Mouse (Mus musculus): ENCODE data around the gene Gm11554. TPM values are rescaled to one million over a fixed set of nuclear protein-coding genes. Genes with fewer than 3 reads are reported as not detected.

The Gm11554 gene
- not detected for polyA plus RNA-seq (2014; fragmentation: Illumina TruSeq; extraction: RNeasy Lipid Tissue Mini Kit (QIAGEN cat#74804))

GRCm38 (mm10) chr11:99804346-99804745 lies at the start of gene Gm11554:
Gm11554 (minus strand) TSS chr11:99804446.

GRCm38 (mm10) chr11:99851508-99851907 lies 47.3 kb upstream of the Gm11554 start, which contains the start of gene Krtap4-16:
Krtap4-16 (minus strand) TSS chr11:99851608.

GRCm38 (mm10) chr11:99837966-99838365 lies 33.7 kb upstream of the Gm11554 start, which contains the start of gene 2300003K06Rik:
2300003K06Rik (minus strand) TSS chr11:99838066.

GRCm38 (mm10) chr11:99815566-99815965 lies 11.3 kb upstream of the Gm11554 start, which contains the start of gene Gm11564:
Gm11564 (minus strand) TSS chr11:99815666.

GRCm38 (mm10) chr11:99809792-99810191 lies 5.5 kb upstream of the Gm11554 start, which contains the start of gene Krtap4-13:
Krtap4-13 (minus strand) TSS chr11:99809892.

GRCm38 (mm10) chr11:99798832-99799231 lies 5.4 kb downstream of the Gm11554 start, which contains the start of gene Gm11569:
Gm11569 (minus strand) TSS chr11:99798932.

GRCm38 (mm10) chr11:99793367-99793766 lies 10.9 kb downstream of the Gm11554 start, which contains the start of gene Gm11596:
Gm11596 (minus strand) TSS chr11:99793467.

GRCm38 (mm10) chr11:99784900-99785299 lies 19.3 kb downstream of the Gm11554 start, which contains the start of gene Krtap4-9:
Krtap4-9 (plus strand) TSS chr11:99785200.

GRCm38 (mm10) chr11:99780604-99781003 lies 23.6 kb downstream of the Gm11554 start, which contains the start of gene Krtap4-8:
Krtap4-8 (minus strand) TSS chr11:99780704.

GRCm38 (mm10) chr11:99772813-99773212 lies 31.4 kb downstream of the Gm11554 start, which contains the start of gene Gm11595:
Gm11595 (minus strand) TSS chr11:99772913.

Other genes with a start within 250 kb of the Gm11554 start
- gene Krtap3-2, start 247.6 kb downstream of the Gm11554 start, polyA plus RNA-seq (2014; fragmentation: Illumina TruSeq; extraction: RNeasy Lipid Tissue Mini Kit (QIAGEN cat#74804)) = not detected
- gene Gm11939, start 245.0 kb downstream of the Gm11554 start, polyA plus RNA-seq (2014; fragmentation: Illumina TruSeq; extraction: RNeasy Lipid Tissue Mini Kit (QIAGEN cat#74804)) = not detected
- gene Krtap3-1, start 237.8 kb downstream of the Gm11554 start, polyA plus RNA-seq (2014; fragmentation: Illumina TruSeq; extraction: RNeasy Lipid Tissue Mini Kit (QIAGEN cat#74804)) = not detected
- not detected for gene Krtap1-5, start 223.4 kb downstream of the Gm11554 start, polyA plus RNA-seq (2014; fragmentation: Illumina TruSeq; extraction: RNeasy Lipid Tissue Mini Kit (QIAGEN cat#74804))
- not detected for gene Krtap1-4, start 220.8 kb downstream of the Gm11554 start, polyA plus RNA-seq (2014; fragmentation: Illumina TruSeq; extraction: RNeasy Lipid Tissue Mini Kit (QIAGEN cat#74804))
- not detected for gene Krtap1-3, start 213.1 kb downstream of the Gm11554 start, polyA plus RNA-seq (2014; fragmentation: Illumina TruSeq; extraction: RNeasy Lipid Tissue Mini Kit (QIAGEN cat#74804))
- not detected for gene Krtap9-3, start 206.3 kb downstream of the Gm11554 start, polyA plus RNA-seq (2014; fragmentation: Illumina TruSeq; extraction: RNeasy Lipid Tissue Mini Kit (QIAGEN cat#74804))
- not detected for gene Gm11938, start 201.1 kb downstream of the Gm11554 start, polyA plus RNA-seq (2014; fragmentation: Illumina TruSeq; extraction: RNeasy Lipid Tissue Mini Kit (QIAGEN cat#74804))
- gene Gm11937, start 194.3 kb downstream of the Gm11554 start, polyA plus RNA-seq (2014; fragmentation: Illumina TruSeq; extraction: RNeasy Lipid Tissue Mini Kit (QIAGEN cat#74804)) = not detected
- gene Krtap2-4, start 189.6 kb downstream of the Gm11554 start, polyA plus RNA-seq (2014; fragmentation: Illumina TruSeq; extraction: RNeasy Lipid Tissue Mini Kit (QIAGEN cat#74804)) = not detected
- gene Gm11562, start 184.0 kb downstream of the Gm11554 start, polyA plus RNA-seq (2014; fragmentation: Illumina TruSeq; extraction: RNeasy Lipid Tissue Mini Kit (QIAGEN cat#74804)) = not detected
- not detected for gene Krtap4-1, start 176.2 kb downstream of the Gm11554 start, polyA plus RNA-seq (2014; fragmentation: Illumina TruSeq; extraction: RNeasy Lipid Tissue Mini Kit (QIAGEN cat#74804))
- not detected for gene Krtap4-2, start 169.4 kb downstream of the Gm11554 start, polyA plus RNA-seq (2014; fragmentation: Illumina TruSeq; extraction: RNeasy Lipid Tissue Mini Kit (QIAGEN cat#74804))
- not detected for gene Krtap4-7, start 160.4 kb downstream of the Gm11554 start, polyA plus RNA-seq (2014; fragmentation: Illumina TruSeq; extraction: RNeasy Lipid Tissue Mini Kit (QIAGEN cat#74804))
- not detected for gene Gm11555, start 154.2 kb downstream of the Gm11554 start, polyA plus RNA-seq (2014; fragmentation: Illumina TruSeq; extraction: RNeasy Lipid Tissue Mini Kit (QIAGEN cat#74804))
- not detected for gene Gm11563, start 145.5 kb downstream of the Gm11554 start, polyA plus RNA-seq (2014; fragmentation: Illumina TruSeq; extraction: RNeasy Lipid Tissue Mini Kit (QIAGEN cat#74804))
- gene Krtap4-6, start 138.5 kb downstream of the Gm11554 start, polyA plus RNA-seq (2014; fragmentation: Illumina TruSeq; extraction: RNeasy Lipid Tissue Mini Kit (QIAGEN cat#74804)) = not detected
- not detected for gene Gm14190, start 113.7 kb downstream of the Gm11554 start, polyA plus RNA-seq (2014; fragmentation: Illumina TruSeq; extraction: RNeasy Lipid Tissue Mini Kit (QIAGEN cat#74804))
- not detected for gene Gm14180, start 70.2 kb downstream of the Gm11554 start, polyA plus RNA-seq (2014; fragmentation: Illumina TruSeq; extraction: RNeasy Lipid Tissue Mini Kit (QIAGEN cat#74804))
- gene Gm11595, start 31.5 kb downstream of the Gm11554 start, polyA plus RNA-seq (2014; fragmentation: Illumina TruSeq; extraction: RNeasy Lipid Tissue Mini Kit (QIAGEN cat#74804)) = not detected
- not detected for gene Krtap4-8, start 23.7 kb downstream of the Gm11554 start, polyA plus RNA-seq (2014; fragmentation: Illumina TruSeq; extraction: RNeasy Lipid Tissue Mini Kit (QIAGEN cat#74804))
- gene Krtap4-9, start 19.2 kb downstream of the Gm11554 start, polyA plus RNA-seq (2014; fragmentation: Illumina TruSeq; extraction: RNeasy Lipid Tissue Mini Kit (QIAGEN cat#74804)) = not detected
- gene Gm11596, start 11.0 kb downstream of the Gm11554 start, polyA plus RNA-seq (2014; fragmentation: Illumina TruSeq; extraction: RNeasy Lipid Tissue Mini Kit (QIAGEN cat#74804)) = not detected
- gene Gm11569, start 5.5 kb downstream of the Gm11554 start, polyA plus RNA-seq (2014; fragmentation: Illumina TruSeq; extraction: RNeasy Lipid Tissue Mini Kit (QIAGEN cat#74804)) = not detected
- not detected for gene Krtap4-13, start 5.4 kb upstream of the Gm11554 start, polyA plus RNA-seq (2014; fragmentation: Illumina TruSeq; extraction: RNeasy Lipid Tissue Mini Kit (QIAGEN cat#74804))
- gene Gm11564, start 11.2 kb upstream of the Gm11554 start, polyA plus RNA-seq (2014; fragmentation: Illumina TruSeq; extraction: RNeasy Lipid Tissue Mini Kit (QIAGEN cat#74804)) = not detected
- gene 2300003K06Rik, start 33.6 kb upstream of the Gm11554 start, polyA plus RNA-seq (2014; fragmentation: Illumina TruSeq; extraction: RNeasy Lipid Tissue Mini Kit (QIAGEN cat#74804)) = not detected
- not detected for gene Krtap4-16, start 47.2 kb upstream of the Gm11554 start, polyA plus RNA-seq (2014; fragmentation: Illumina TruSeq; extraction: RNeasy Lipid Tissue Mini Kit (QIAGEN cat#74804))
- not detected for gene Gm11568, start 53.5 kb upstream of the Gm11554 start, polyA plus RNA-seq (2014; fragmentation: Illumina TruSeq; extraction: RNeasy Lipid Tissue Mini Kit (QIAGEN cat#74804))
- not detected for gene Gm11559, start 60.0 kb upstream of the Gm11554 start, polyA plus RNA-seq (2014; fragmentation: Illumina TruSeq; extraction: RNeasy Lipid Tissue Mini Kit (QIAGEN cat#74804))
- gene Krtap9-1, start 68.9 kb upstream of the Gm11554 start, polyA plus RNA-seq (2014; fragmentation: Illumina TruSeq; extraction: RNeasy Lipid Tissue Mini Kit (QIAGEN cat#74804)) = not detected
- gene Gm11567, start 74.7 kb upstream of the Gm11554 start, polyA plus RNA-seq (2014; fragmentation: Illumina TruSeq; extraction: RNeasy Lipid Tissue Mini Kit (QIAGEN cat#74804)) = not detected
- gene Krtap31-1, start 103.5 kb upstream of the Gm11554 start, polyA plus RNA-seq (2014; fragmentation: Illumina TruSeq; extraction: RNeasy Lipid Tissue Mini Kit (QIAGEN cat#74804)) = not detected
- not detected for gene Gm11565, start 110.3 kb upstream of the Gm11554 start, polyA plus RNA-seq (2014; fragmentation: Illumina TruSeq; extraction: RNeasy Lipid Tissue Mini Kit (QIAGEN cat#74804))
- gene Krtap31-2, start 131.8 kb upstream of the Gm11554 start, polyA plus RNA-seq (2014; fragmentation: Illumina TruSeq; extraction: RNeasy Lipid Tissue Mini Kit (QIAGEN cat#74804)) = not detected
- gene Krtap9-5, start 144.0 kb upstream of the Gm11554 start, polyA plus RNA-seq (2014; fragmentation: Illumina TruSeq; extraction: RNeasy Lipid Tissue Mini Kit (QIAGEN cat#74804)) = not detected
- gene Krtap29-1, start 174.6 kb upstream of the Gm11554 start, polyA plus RNA-seq (2014; fragmentation: Illumina TruSeq; extraction: RNeasy Lipid Tissue Mini Kit (QIAGEN cat#74804)) = not detected
- not detected for gene Krtap16-1, start 182.2 kb upstream of the Gm11554 start, polyA plus RNA-seq (2014; fragmentation: Illumina TruSeq; extraction: RNeasy Lipid Tissue Mini Kit (QIAGEN cat#74804))
- gene Krtap17-1, start 189.5 kb upstream of the Gm11554 start, polyA plus RNA-seq (2014; fragmentation: Illumina TruSeq; extraction: RNeasy Lipid Tissue Mini Kit (QIAGEN cat#74804)) = not detected
- gene Krt33a, start 211.8 kb upstream of the Gm11554 start, polyA plus RNA-seq (2014; fragmentation: Illumina TruSeq; extraction: RNeasy Lipid Tissue Mini Kit (QIAGEN cat#74804)) = not detected
- gene Krt33b, start 225.4 kb upstream of the Gm11554 start, polyA plus RNA-seq (2014; fragmentation: Illumina TruSeq; extraction: RNeasy Lipid Tissue Mini Kit (QIAGEN cat#74804)) = not detected
- not detected for gene Krt34, start 237.1 kb upstream of the Gm11554 start, polyA plus RNA-seq (2014; fragmentation: Illumina TruSeq; extraction: RNeasy Lipid Tissue Mini Kit (QIAGEN cat#74804))
- gene Krt31, start 246.1 kb upstream of the Gm11554 start, polyA plus RNA-seq (2014; fragmentation: Illumina TruSeq; extraction: RNeasy Lipid Tissue Mini Kit (QIAGEN cat#74804)) = not detected